Mouse (Mus musculus): Measurements from ENCODE around the gene Olfr640. TPM values are rescaled to one million over a fixed set of nuclear protein-coding genes. Genes with fewer than 3 reads are reported as not detected.

Gene Olfr640
- polyA plus RNA-seq, 1 experiment = not detected

- H3K4me3 ChIP-seq (ENCODE audit: extremely low read depth, insufficient read depth, insufficient read length) = no peak overlapping the region
- no peaks in the 10 kb centered on the region for H3K4me1 ChIP-seq (ENCODE audit: control insufficient read depth, insufficient read depth, insufficient read length)
- WGBS = 80% methylated on average over 3 of the region's 3 CpGs
- no peaks in the 10 kb centered on the region for H3K27me3 ChIP-seq (ENCODE audit: control insufficient read depth, insufficient read depth, low read length)
- no peak overlapping the region for H3K27ac ChIP-seq (ENCODE audit: insufficient read depth, low read length)
- DNase-seq (ENCODE audit: low read depth in 1 of 2, low spot score in 2 of 2) = no peak
- H3K36me3 ChIP-seq (ENCODE audit: control insufficient read depth, insufficient read depth, low read length) = no peaks in the 10 kb centered on the region
- no peak for TF ChIP-seq CTCF (IDR thresholded peaks at IDR 0.05; ENCODE audit: extremely low read depth, insufficient read depth, insufficient read length, insufficient replicate concordance)
- no peak for TF ChIP-seq POLR2A (IDR thresholded peaks at IDR 0.05; ENCODE audit: low read depth, low read length)
Observed at GRCm38 (mm10) chr7:104026978-104027377, 1.6 kb upstream of the Olfr640 start.

GRCm38 (mm10) chr7:104021651-104022050 lies 3.7 kb downstream of the Olfr640 start:
- Histone ChIP-seq H3K36me3 (ENCODE audit: control insufficient read depth, insufficient read depth, low read length) (no peaks in the 10 kb centered on the region), H3K27ac (ENCODE audit: insufficient read depth, low read length) (no peak overlapping the region), H3K4me3 (ENCODE audit: extremely low read depth, insufficient read depth, insufficient read length) (no peak overlapping the region), H3K4me1 (ENCODE audit: control insufficient read depth, insufficient read depth, insufficient read length) (no peaks in the 10 kb centered on the region), H3K27me3 (ENCODE audit: control insufficient read depth, insufficient read depth, low read length) (no peaks in the 10 kb centered on the region)
- WGBS = 90% methylated on average over 6 of the region's 6 CpGs
- DNase-seq (ENCODE audit: low read depth in 1 of 2, low spot score in 2 of 2) = no peak
- TF ChIP-seq CTCF (IDR thresholded peaks at IDR 0.05; ENCODE audit: extremely low read depth, insufficient read depth, insufficient read length, insufficient replicate concordance) (no peak), POLR2A (IDR thresholded peaks at IDR 0.05; ENCODE audit: low read depth, low read length) (no peak)

- TF ChIP-seq CTCF (IDR thresholded peaks at IDR 0.05; ENCODE audit: extremely low read depth, insufficient read depth, insufficient read length, insufficient replicate concordance) = no peak
- TF ChIP-seq POLR2A (IDR thresholded peaks at IDR 0.05; ENCODE audit: low read depth, low read length) = no peak
- 83% methylated on average over 1 of the region's 1 CpGs for WGBS
Observed at GRCm38 (mm10) chr7:104018953-104019352, 6.4 kb downstream of the Olfr640 start.

DNA sequence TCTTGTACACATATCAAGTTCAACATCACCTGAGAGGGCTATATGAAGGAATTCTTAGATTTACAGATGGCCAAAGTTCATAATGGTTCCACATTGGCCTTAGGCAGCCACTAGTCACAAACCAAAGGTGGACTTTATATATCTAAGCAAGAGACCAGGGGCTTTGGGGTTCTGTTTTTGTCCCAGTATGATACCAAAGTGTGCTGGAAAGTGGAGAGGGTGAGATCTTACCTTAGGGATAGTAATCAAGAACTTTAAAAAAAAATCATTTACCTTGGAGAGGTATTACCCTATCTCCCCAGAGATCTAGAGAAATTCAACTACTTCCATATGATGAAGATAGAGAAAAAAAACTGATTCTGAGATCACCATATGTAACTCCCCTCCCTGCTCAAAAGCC lies 8.2 kb downstream of the Olfr640 start, which contains the start of gene Olfr639:
Olfr639 (minus strand) TSS at position 101 of the 400 bp plus-strand sequence.
- no peaks in the 10 kb centered on the region for H3K4me1 ChIP-seq (ENCODE audit: control insufficient read depth, insufficient read depth, insufficient read length)
- no peak within 1 kb of the TSS for H3K27ac ChIP-seq (ENCODE audit: insufficient read depth, low read length)
- no peak within 1 kb of the TSS for H3K4me3 ChIP-seq (ENCODE audit: extremely low read depth, insufficient read depth, insufficient read length)
- DNase-seq (ENCODE audit: low read depth in 1 of 2, low spot score in 2 of 2) = no peak
- no peaks in the 10 kb centered on the region for H3K27me3 ChIP-seq (ENCODE audit: control insufficient read depth, insufficient read depth, low read length)
- no peaks in the 10 kb centered on the region for H3K36me3 ChIP-seq (ENCODE audit: control insufficient read depth, insufficient read depth, low read length)
- TF ChIP-seq POLR2A (IDR thresholded peaks at IDR 0.05; ENCODE audit: low read depth, low read length) (no peak), CTCF (IDR thresholded peaks at IDR 0.05; ENCODE audit: extremely low read depth, insufficient read depth, insufficient read length, insufficient replicate concordance) (no peak)

More at GRCm38 (mm10) chr7:104018953-104019352, 6.4 kb downstream of the Olfr640 start:
- Histone ChIP-seq H3K4me1 (ENCODE audit: control insufficient read depth, insufficient read depth, insufficient read length) (no peaks in the 10 kb centered on the region), H3K36me3 (ENCODE audit: control insufficient read depth, insufficient read depth, low read length) (no peaks in the 10 kb centered on the region), H3K27ac (ENCODE audit: insufficient read depth, low read length) (no peak overlapping the region), H3K27me3 (ENCODE audit: control insufficient read depth, insufficient read depth, low read length) (no peaks in the 10 kb centered on the region), H3K4me3 (ENCODE audit: extremely low read depth, insufficient read depth, insufficient read length) (no peak overlapping the region)
- no peak for DNase-seq (ENCODE audit: low read depth in 1 of 2, low spot score in 2 of 2)

GRCm38 (mm10) chr7:103999124-103999523 lies 26.2 kb downstream of the Olfr640 start:
- DNase-seq (ENCODE audit: low read depth in 1 of 2, low spot score in 2 of 2) = no peak
- H3K4me3 ChIP-seq (ENCODE audit: extremely low read depth, insufficient read depth, insufficient read length) = no peak overlapping the region
- H3K36me3 ChIP-seq (ENCODE audit: control insufficient read depth, insufficient read depth, low read length) = no peaks in the 10 kb centered on the region
- H3K4me1 ChIP-seq (ENCODE audit: control insufficient read depth, insufficient read depth, insufficient read length) = no peaks in the 10 kb centered on the region
- H3K27ac ChIP-seq (ENCODE audit: insufficient read depth, low read length) = no peak overlapping the region
- TF ChIP-seq CTCF (IDR thresholded peaks at IDR 0.05; ENCODE audit: extremely low read depth, insufficient read depth, insufficient read length, insufficient replicate concordance) = no peak
- no peak for TF ChIP-seq POLR2A (IDR thresholded peaks at IDR 0.05; ENCODE audit: low read depth, low read length)
- H3K27me3 ChIP-seq (ENCODE audit: control insufficient read depth, insufficient read depth, low read length) = no peaks in the 10 kb centered on the region

DNA sequence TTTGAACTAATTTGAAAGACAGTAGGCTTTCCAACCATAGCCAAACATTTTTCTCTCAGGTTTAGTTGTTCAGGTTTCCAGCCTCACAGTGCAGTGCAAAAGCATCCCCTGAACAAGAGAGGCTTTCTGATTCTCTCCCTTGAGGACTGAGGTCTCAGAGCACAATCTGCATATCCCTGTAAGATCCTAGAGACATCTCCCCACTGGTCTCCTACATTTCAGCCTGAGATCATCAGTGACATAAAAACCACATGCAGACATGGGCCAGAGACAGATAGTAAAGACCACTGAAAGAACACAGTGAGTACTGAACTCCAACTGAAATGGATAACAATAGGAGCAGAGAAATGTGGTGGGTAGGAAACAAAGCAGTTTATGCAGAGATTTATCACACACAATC lies 26.9 kb downstream of the Olfr640 start, which contains the start of gene Olfr638:
Olfr638 (plus strand) TSS at position 301 of the 400 bp plus-strand sequence.
- Histone ChIP-seq H3K27ac (ENCODE audit: insufficient read depth, low read length) (no peak within 1 kb of the TSS), H3K27me3 (ENCODE audit: control insufficient read depth, insufficient read depth, low read length) (no peaks in the 10 kb centered on the region), H3K36me3 (ENCODE audit: control insufficient read depth, insufficient read depth, low read length) (no peaks in the 10 kb centered on the region), H3K4me3 (ENCODE audit: extremely low read depth, insufficient read depth, insufficient read length) (no peak within 1 kb of the TSS), H3K4me1 (ENCODE audit: control insufficient read depth, insufficient read depth, insufficient read length) (no peaks in the 10 kb centered on the region)
- no peak for DNase-seq (ENCODE audit: low read depth in 1 of 2, low spot score in 2 of 2)
- TF ChIP-seq POLR2A (IDR thresholded peaks at IDR 0.05; ENCODE audit: low read depth, low read length) (no peak), CTCF (IDR thresholded peaks at IDR 0.05; ENCODE audit: extremely low read depth, insufficient read depth, insufficient read length, insufficient replicate concordance) (no peak)

- DNase-seq (ENCODE audit: low read depth in 1 of 2, low spot score in 2 of 2) = no peak
- H3K27me3 ChIP-seq (ENCODE audit: control insufficient read depth, insufficient read depth, low read length) = no peaks in the 10 kb centered on the region
- TF ChIP-seq CTCF (IDR thresholded peaks at IDR 0.05; ENCODE audit: extremely low read depth, insufficient read depth, insufficient read length, insufficient replicate concordance) = no peak
- no peak for TF ChIP-seq POLR2A (IDR thresholded peaks at IDR 0.05; ENCODE audit: low read depth, low read length)
- WGBS = 53% methylated on average over 1 of the region's 1 CpGs
- H3K36me3 ChIP-seq (ENCODE audit: control insufficient read depth, insufficient read depth, low read length) = no peaks in the 10 kb centered on the region
- no peaks in the 10 kb centered on the region for H3K4me1 ChIP-seq (ENCODE audit: control insufficient read depth, insufficient read depth, insufficient read length)
- no peak overlapping the region for H3K27ac ChIP-seq (ENCODE audit: insufficient read depth, low read length)
- no peak overlapping the region for H3K4me3 ChIP-seq (ENCODE audit: extremely low read depth, insufficient read depth, insufficient read length)
Observed at GRCm38 (mm10) chr7:103971782-103972181, 53.6 kb downstream of the Olfr640 start.

Data from spleen, adult 2 months (tissue).